Mouse (Mus musculus) stomach, postnatal 0 days (tissue): ENCODE measurements around the gene Dnajb14.

ENCODE experiments used
- CTCF ChIP-seq: IDR thresholded peaks from 2 replicates; pipeline ENCODE4 v1.5.1; 2016; ENCODE audit warnings: antibody characterized with exemption, low read depth, mild to moderate bottlenecking, moderate library complexity
- EP300 ChIP-seq: optimal IDR thresholded peaks from 2 replicates; pipeline ENCODE3; 2016; ENCODE audit warnings: antibody characterized with exemption

DNA sequence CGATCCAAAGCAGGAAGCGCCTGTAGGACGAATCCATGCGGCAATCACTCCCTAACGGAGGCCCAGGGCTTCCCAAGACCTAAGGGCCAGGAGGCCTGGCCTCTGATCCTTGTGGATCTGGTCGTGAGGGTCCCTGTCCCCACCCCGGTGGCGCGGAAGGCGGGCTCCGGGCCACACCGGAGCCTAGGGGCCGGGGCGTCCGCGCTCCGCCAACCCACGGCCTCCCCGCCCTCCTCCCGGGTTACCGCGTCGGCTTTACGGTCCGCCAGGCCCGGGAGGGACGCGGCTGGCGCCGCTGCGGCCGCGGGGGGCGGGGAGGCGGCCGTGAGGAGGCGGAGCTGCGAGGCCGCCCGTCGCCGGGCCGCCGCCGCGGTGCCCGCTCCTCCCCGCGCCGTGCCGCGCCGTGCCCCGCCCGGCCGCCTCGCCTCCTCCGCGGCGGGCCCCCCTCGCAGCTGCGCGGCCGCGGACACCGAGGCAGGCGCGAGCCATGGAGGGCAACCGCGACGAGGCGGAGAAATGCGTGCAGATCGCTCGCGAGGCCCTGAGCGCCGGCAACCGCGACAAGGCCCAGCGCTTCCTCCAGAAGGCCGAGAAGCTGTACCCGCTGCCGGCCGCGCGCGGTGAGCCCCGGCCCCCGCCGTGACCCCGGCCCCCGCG, at the start of gene Dnajb14:
- TF ChIP-seq CTCF (no peak), EP300 (no peak)
